Mouse (Mus musculus) hindbrain, embryonic 16.5 days (tissue): ENCODE measurements around the gene Fbxl17. TPM values are rescaled to one million over a fixed set of nuclear protein-coding genes. Genes with fewer than 3 reads are reported as not detected.

Experiments
- ATAC-seq: fragments of 200-750 bp; cut with Nextera tagmentation; 2 replicates; pipeline ENCODE4 v1.8.0; 2017; ENCODE audit warnings: moderate TSS enrichment, moderate library complexity
- H3K27ac ChIP-seq: fragments of 300-500 bp; sonication (generic); 2 replicates; pipeline ENCODE4 v1.5.1; 2014; ENCODE audit warnings: low read depth, mild to moderate bottlenecking, control low read depth, low read length, moderate library complexity
- H3K27me3 ChIP-seq: fragments of 300-500 bp; sonication (generic); replicated peaks from 2 replicates; pipeline ENCODE4 v1.6.1; 2014; ENCODE audit warnings: low read length; ENCODE audit not compliant: control insufficient read depth, insufficient read depth
- H3K36me3 ChIP-seq: fragments of 300-500 bp; sonication (generic); 2 replicates; pipeline ENCODE4 v1.6.1; 2014; ENCODE audit warnings: mild to moderate bottlenecking, low read length, moderate library complexity, mixed read lengths; ENCODE audit not compliant: control insufficient read depth, insufficient read depth
- H3K4me1 ChIP-seq: fragments of 300-500 bp; sonication (generic); 2 replicates; pipeline ENCODE4 v1.6.1; 2014; ENCODE audit warnings: low read depth, low read length; ENCODE audit not compliant: control insufficient read depth, insufficient read depth
- H3K4me2 ChIP-seq: fragments of 300-500 bp; sonication (generic); 2 replicates; pipeline ENCODE4 v1.6.1; 2014; ENCODE audit warnings: mild to moderate bottlenecking, low read length, control low read depth, moderate library complexity
- H3K4me3 ChIP-seq: fragments of 300-500 bp; sonication (generic); 2 replicates; pipeline ENCODE4 v1.5.1; 2014; ENCODE audit warnings: mild to moderate bottlenecking, low read length, control low read depth, moderate library complexity
- H3K9ac ChIP-seq: fragments of 300-500 bp; sonication (generic); 2 replicates; pipeline ENCODE4 v1.6.1; 2014; ENCODE audit warnings: low read depth, mild to moderate bottlenecking, control low read depth, low read length, moderate library complexity
- H3K9me3 ChIP-seq: fragments of 300-500 bp; sonication (generic); 2 replicates; pipeline ENCODE4 v1.6.1; 2014; ENCODE audit warnings: mild to moderate bottlenecking, low read length, moderate library complexity; ENCODE audit not compliant: control insufficient read depth
- WGBS: fragments of 180-500 bp; shearing (Covaris S2); extraction: QIAGEN DNeasy Blood & Tissue Kit; methylation state at CpG from one replicate; pipeline ENCODE4 v1.1.7; 2014; 5-methylcytosine and 5-hydroxymethylcytosine counted together
- polyA plus RNA-seq: library from polyadenylated mRNA; unstranded; fragments of >200 nt; fragmentation: Nextera tagmentation; extraction: Ambion mirVana; gene quantifications from 2 replicates; pipeline ENCODE4 v1.2.1, GENCODE M21; 2015

The Fbxl17 gene
- polyA plus RNA-seq, 1 experiment from 2014 or later: 9.5 TPM

DNA sequence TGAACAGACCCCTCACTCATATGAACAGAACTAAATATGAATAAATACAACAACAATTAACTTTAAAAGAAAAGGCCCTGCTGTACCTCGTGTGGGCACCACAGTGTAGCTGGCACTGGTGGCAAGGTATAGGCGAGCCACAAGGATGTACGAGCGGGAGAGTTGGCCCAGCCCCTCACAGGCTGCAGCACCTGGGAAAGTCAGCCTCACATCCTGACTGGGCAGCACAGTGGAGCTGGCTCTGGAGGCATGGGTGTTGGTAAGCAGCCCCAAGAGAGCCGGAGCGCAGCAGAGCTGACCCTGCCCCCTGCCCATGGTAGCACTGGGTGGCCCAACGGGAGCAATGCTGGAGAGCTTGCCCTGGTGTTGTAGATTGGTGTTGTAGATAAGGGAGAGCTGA is 135.2 kb downstream of the Fbxl17 start:
- WGBS: 94% methylated on average over 7 of the region's 7 CpGs
- Histone ChIP-seq H3K4me3 (no peak overlapping the region), H3K36me3 (no peaks in the 10 kb centered on the region), H3K27ac (no peak overlapping the region), H3K4me2 (no peak overlapping the region), H3K9ac (no peak overlapping the region), H3K4me1 (peaks cover 4% of the 10 kb centered on the region; the same call in 1 of the 2 replicates), H3K27me3 (no peaks in the 10 kb centered on the region), H3K9me3 (no peaks in the 10 kb centered on the region)
- peak; percentile 38; the same call in 1 of the 2 replicates for ATAC-seq

DNA sequence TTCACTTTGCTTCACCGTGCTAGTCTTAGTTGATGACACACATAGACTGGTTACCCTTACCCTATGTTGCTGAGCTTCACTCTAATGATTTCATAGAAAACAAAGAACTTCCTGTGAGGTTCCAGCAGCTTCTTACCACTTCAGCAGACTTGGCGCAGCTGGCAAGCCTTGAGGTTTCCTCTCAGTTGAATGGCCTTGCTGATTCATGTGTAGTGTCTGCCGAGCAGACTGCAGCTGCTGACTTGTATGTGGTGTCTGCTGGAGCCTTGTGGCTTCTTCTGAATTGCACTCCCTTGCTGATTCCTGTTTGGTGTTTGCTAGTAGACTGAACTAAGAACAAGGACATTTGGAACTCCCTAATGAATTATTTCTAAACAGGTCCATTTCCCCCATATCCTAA is 137.6 kb downstream of the Fbxl17 start:
- WGBS: 72% methylated on average over 3 of the region's 3 CpGs
- Histone ChIP-seq H3K9ac (no peak overlapping the region), H3K4me2 (no peak overlapping the region), H3K4me1 (peaks cover 4% of the 10 kb centered on the region; the same call in 1 of the 2 replicates), H3K9me3 (no peaks in the 10 kb centered on the region), H3K27me3 (no peaks in the 10 kb centered on the region), H3K4me3 (no peak overlapping the region), H3K27ac (no peak overlapping the region), H3K36me3 (no peaks in the 10 kb centered on the region)
- ATAC-seq: no peak

DNA sequence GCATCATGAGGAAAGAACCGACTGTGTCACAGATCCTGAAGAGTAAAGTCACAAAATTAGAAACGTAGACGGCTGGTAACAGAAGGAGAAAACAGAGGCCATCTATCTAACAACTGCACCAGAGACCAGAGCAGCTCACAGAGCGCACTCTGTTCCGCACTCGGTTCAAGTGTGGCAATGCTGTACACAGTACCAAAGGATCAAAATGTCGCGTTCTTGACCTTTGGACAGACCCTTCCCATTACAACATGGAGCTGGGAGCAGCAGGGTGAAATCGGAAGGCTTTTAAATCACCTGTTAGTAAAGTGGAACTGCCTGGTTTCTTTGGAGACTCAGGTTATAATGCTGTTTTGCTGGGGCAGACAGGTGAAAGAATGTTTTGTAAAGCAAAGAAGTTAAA is 138.1 kb downstream of the Fbxl17 start:
- Histone ChIP-seq H3K27ac (no peak overlapping the region), H3K4me3 (no peak overlapping the region), H3K9me3 (no peaks in the 10 kb centered on the region), H3K9ac (no peak overlapping the region), H3K4me2 (no peak overlapping the region), H3K4me1 (peaks cover 4% of the 10 kb centered on the region; the same call in 1 of the 2 replicates), H3K36me3 (no peaks in the 10 kb centered on the region), H3K27me3 (no peaks in the 10 kb centered on the region)
- whole genome bisulfite sequencing: 95% methylated on average over 9 of the region's 9 CpGs
- ATAC-seq: no peak

DNA sequence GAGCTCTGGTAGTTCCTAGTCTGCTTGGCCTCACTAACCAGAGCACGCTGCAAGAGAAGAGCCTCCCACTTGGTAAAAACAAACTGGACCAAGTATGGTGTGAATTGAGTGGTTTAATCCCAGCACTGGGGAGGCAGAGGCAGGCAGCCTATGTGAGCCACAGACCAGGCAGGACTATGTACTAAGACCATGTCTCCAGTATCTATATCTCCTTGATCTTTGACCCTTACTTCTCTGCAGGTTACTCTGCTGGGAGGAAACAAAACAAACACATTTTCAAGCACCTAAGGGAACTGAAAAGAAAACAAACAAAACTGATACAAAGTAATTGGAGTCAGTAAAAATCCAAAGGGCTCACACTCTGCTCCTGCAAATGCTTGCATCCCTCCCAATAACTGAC is 141.0 kb downstream of the Fbxl17 start:
- no peak overlapping the region for H3K27ac ChIP-seq

DNA sequence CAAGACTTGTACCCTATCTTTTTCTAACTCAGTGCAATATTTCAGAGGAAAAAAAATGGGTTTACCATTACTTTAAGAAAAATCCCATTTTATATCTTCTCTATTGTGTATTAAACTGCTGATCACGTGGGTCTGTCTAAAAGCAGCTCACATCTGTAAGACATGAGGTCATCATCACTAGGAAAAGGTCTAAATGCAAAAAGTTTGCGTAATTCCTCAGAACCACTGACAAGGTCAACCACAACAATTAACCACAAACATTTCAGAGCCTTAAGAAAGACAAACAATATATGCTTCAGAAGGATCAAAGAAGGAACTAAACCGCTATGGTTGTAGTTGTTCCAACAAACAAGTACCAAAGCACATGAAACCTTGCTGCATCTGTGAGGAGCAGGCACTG is 143.6 kb downstream of the Fbxl17 start:
- Histone ChIP-seq H3K4me3 (no peak overlapping the region), H3K27ac (no peak overlapping the region), H3K36me3 (peaks cover 5% of the 10 kb centered on the region; the same call in 1 of the 2 replicates), H3K4me1 (no peaks in the 10 kb centered on the region), H3K9ac (no peak overlapping the region), H3K27me3 (no peaks in the 10 kb centered on the region), H3K9me3 (no peaks in the 10 kb centered on the region), H3K4me2 (no peak overlapping the region)
- ATAC-seq: no peak
- 87% methylated on average over 3 of the region's 3 CpGs for WGBS

More for the DNA sequence above, 141.0 kb downstream of the Fbxl17 start:
- H3K9me3 ChIP-seq: no peaks in the 10 kb centered on the region
- 93% methylated on average over 1 of the region's 1 CpGs for WGBS
- H3K9ac ChIP-seq: no peak overlapping the region
- H3K4me3 ChIP-seq: no peak overlapping the region
- H3K36me3 ChIP-seq: peaks cover 5% of the 10 kb centered on the region; the same call in 1 of the 2 replicates
- ATAC-seq: no peak
- H3K4me2 ChIP-seq: no peak overlapping the region
- H3K4me1 ChIP-seq: no peaks in the 10 kb centered on the region
- no peaks in the 10 kb centered on the region for H3K27me3 ChIP-seq

DNA sequence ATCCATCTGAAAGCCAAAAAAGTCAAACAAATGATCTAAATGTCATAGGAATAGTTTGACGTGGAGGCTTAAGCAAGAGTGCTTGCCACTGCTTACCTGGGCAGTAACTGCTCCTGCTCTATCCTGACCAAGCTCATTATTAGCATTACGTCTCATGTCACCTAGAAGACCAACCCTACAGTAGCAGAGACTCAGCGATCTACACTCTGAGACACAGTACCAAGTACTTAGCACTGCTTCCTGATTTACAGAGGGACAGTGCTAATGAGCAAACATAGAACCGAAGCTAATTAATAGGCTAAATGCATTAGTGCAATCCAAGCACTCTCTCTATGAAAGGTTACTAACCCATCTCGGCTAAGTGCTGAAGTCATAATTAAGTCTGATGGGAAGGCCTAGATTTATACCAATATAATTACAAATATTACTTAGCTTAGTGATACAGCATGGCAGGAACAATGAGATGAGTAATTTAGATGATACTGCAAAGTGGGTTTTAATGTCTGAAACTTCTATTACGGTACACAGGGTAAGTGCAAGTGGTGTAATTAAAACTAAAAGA is 147.1 kb downstream of the Fbxl17 start:
- H3K9me3 ChIP-seq: no peaks in the 10 kb centered on the region
- no peaks in the 10 kb centered on the region for H3K27me3 ChIP-seq
- H3K27ac ChIP-seq: no peak overlapping the region
- no peak overlapping the region for H3K4me2 ChIP-seq
- H3K36me3 ChIP-seq: peaks cover 5% of the 10 kb centered on the region; the same call in 1 of the 2 replicates
- H3K4me3 ChIP-seq: no peak overlapping the region
- 0 out of 2 replicates have a peak, but pooled peaks have one; percentile 43 for ATAC-seq
- WGBS: 80% methylated on average over 6 of the region's 6 CpGs
- no peaks in the 10 kb centered on the region for H3K4me1 ChIP-seq
- no peak overlapping the region for H3K9ac ChIP-seq

DNA sequence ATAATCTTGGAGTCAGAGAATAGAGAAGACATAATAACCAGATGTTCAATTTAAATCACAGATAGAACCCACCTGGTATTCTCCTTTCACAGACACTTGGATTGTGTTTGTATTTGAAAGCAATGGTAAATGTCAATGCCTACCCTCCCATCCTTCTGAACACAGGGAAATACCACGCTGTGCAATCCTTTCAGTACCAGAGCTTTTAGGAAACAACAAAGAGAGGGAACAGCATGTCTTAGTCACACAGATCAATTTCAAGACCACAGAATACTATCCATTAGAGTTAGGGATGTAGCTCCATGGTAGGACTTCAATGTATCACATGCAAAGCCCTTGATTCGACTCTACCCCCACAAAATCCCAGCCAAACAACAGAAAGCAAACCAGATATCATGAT is 148.1 kb downstream of the Fbxl17 start:
- ATAC-seq: no peak
- Histone ChIP-seq H3K9me3 (no peaks in the 10 kb centered on the region), H3K4me1 (no peaks in the 10 kb centered on the region)

DNA sequence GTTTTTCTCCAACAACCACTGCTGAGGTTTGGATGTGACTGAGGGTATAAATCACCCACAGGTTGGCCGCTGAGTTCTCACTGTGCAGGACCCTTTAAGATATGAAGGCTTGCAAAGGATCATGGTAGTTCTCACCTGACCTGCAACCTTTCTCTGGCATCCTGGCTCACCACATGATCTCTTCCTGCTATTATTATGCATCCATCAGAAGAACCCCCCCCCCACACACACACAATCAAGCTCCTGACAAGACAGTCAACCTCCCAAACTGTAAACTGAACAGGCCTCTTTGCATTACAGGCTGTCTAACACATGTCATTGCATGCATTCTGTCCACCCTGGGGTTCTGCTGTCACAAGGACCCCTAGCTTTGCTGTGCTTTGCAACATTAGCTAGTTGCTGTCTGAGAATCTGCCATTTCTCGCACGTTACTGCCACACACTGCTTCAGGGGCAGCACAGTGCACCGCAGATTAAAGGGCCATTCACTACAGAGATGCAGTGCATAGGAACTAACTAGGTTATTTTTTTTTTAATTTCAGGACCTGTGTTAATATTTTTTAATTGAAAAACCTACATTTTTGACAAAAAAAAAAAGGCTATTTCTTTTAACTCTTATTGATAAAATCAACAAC is 148.8 kb downstream of the Fbxl17 start:
- H3K4me1 ChIP-seq: no peaks in the 10 kb centered on the region
- H3K9me3 ChIP-seq: no peaks in the 10 kb centered on the region
- 58% methylated on average over 4 of the region's 4 CpGs for WGBS
- no peak overlapping the region for H3K9ac ChIP-seq
- ATAC-seq: peak; percentile 48; the same call in 1 of the 2 replicates
- no peaks in the 10 kb centered on the region for H3K36me3 ChIP-seq
- no peaks in the 10 kb centered on the region for H3K27me3 ChIP-seq
- H3K4me3 ChIP-seq: no peak overlapping the region
- no peak overlapping the region for H3K27ac ChIP-seq
- H3K4me2 ChIP-seq: no peak overlapping the region

More for the DNA sequence above, 148.1 kb downstream of the Fbxl17 start:
- H3K4me3 ChIP-seq: no peak overlapping the region
- WGBS: 54% methylated on average over 2 of the region's 2 CpGs
- no peak overlapping the region for H3K9ac ChIP-seq
- no peaks in the 10 kb centered on the region for H3K27me3 ChIP-seq
- H3K27ac ChIP-seq: no peak overlapping the region
- no peak overlapping the region for H3K4me2 ChIP-seq
- H3K36me3 ChIP-seq: peaks cover 5% of the 10 kb centered on the region; the same call in 1 of the 2 replicates

DNA sequence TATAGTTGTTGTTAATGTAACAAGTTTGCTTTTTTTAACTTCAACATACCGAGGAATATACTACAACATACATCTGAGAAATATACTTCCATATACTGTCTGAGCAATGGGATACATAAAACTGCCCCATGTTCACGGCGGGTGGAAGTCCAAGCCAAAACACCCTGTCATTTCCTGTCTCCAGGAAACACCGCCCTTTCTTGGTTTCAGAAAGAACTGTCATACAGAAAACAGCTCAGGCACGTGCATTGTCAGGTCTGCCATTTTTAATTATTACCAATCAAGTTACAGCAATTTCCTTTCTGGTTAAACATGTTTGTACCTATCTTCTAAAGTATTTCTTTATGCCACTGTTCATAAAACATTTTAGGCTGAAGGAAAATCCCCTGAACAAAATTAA is 155.7 kb downstream of the Fbxl17 start:
- Histone ChIP-seq H3K9ac (no peak overlapping the region), H3K4me1 (peaks cover 3% of the 10 kb centered on the region), H3K36me3 (no peaks in the 10 kb centered on the region), H3K27me3 (no peaks in the 10 kb centered on the region), H3K27ac (no peak overlapping the region), H3K4me2 (no peak overlapping the region), H3K9me3 (no peaks in the 10 kb centered on the region), H3K4me3 (no peak overlapping the region)
- WGBS: 76% methylated on average over 5 of the region's 5 CpGs
- ATAC-seq: no peak
